Mouse (Mus musculus) urinary bladder, postnatal 25 days (tissue): ENCODE measurements at regions not wholly inside any gene's neighbourhood (a gene's known extent, or its start where the extent isn't known, plus 50 kb on each side); places are given as distances from the start of the nearest gene placed in this dataset.

ENCODE experiments used
- DNase-seq: peaks from one replicate; pipeline ENCODE4 v3.0.0; 2022; ENCODE audit warnings: low spot score

DNA sequence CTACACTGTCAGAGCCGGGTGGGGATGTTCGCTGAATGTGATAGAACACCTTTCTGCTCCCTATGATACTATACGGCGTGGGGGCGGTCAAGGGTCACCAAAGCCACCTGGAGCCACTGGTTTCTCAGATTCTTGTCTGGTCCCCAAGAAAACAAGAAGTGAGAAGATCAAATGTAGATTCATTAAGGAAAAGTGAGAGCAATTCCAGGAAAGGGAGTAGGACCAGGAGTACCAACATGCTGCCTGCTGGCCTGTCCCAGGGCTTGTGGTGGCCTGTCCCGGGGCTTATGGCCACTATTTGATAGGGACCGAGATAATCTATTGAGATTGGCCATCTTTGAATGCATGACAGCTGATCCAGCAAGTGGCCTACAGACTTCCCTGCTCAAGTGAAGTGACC is 58.8 kb upstream of the Fut8 start:
- DNase-seq, result no peak

DNA sequence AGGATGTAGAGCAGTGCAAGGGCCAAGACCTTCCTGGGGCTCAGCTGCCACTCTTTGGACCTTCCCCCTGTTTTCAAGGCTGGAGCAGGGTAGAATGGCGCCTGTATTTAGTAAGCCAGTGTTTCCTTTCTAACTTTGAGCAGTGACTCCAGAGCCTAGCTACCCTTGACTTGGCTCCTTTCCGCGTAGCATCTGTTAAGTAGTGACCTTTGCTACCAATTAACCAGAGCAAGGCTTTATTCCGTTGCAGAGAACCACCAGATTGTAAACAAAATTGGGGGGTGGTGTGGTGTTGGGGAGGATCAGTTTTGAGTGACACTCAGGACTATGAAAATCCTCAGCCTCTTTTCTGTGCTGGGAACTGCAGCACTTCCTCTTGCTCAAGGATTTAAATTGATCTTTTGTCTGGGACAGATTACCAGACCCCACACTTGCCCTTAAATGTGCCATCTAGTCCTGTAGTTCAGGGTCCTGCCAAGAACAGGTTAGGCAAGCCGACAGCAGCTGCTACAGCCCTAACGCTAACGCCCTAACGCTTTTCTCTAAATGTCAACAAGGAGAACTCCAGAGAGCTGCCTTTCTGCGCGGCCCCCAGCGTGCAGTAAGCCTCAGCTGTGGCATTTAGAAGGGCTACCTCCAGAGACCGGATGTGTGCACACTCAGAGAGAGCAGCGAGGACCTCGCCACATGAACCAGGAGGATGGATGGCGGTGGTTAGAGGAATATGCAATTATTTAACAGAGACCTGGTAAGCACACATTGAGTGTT is 59.9 kb upstream of the Fut8 start:
- no peak for DNase-seq

DNA sequence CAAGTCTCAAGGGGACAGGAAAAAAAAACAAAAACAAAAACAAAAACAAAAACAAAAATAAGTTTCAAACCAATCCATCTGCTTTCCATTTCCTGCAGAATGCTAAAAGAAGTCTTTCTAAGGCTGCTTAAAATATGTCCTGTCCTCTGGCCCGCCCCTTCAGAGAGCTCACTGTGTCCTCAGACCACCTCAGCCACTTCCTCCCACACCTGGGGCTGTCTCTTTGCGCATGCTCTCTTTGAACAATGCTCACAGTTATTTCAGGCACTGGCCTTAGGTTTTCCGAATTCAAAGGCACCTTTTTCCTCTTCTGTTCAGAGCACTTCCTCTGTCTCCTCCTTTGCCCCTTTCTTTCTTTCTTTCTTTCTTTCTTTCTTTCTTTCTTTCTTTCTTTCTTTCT is 60.6 kb upstream of the Fut8 start:
- DNase-seq, result no peak

DNA sequence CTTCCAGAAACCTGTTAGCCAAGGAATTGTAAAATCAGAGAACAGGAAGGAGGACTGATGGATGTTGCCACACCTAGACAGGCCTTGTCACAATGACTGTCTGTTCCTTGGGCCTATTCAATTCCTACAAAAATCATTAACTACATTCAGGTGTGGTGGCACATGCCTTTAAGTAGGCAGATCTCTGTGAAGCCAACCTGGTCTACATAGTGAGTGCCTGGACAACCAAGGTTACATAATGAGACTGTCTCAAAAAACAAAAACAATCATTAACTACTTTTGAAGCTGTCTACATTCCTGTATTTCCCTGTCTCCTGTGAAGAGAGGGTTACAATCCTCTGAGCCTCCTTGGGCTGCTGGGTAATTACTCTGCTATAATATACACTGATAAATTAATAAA is 63.9 kb upstream of the Fut8 start:
- no peak for DNase-seq

DNA sequence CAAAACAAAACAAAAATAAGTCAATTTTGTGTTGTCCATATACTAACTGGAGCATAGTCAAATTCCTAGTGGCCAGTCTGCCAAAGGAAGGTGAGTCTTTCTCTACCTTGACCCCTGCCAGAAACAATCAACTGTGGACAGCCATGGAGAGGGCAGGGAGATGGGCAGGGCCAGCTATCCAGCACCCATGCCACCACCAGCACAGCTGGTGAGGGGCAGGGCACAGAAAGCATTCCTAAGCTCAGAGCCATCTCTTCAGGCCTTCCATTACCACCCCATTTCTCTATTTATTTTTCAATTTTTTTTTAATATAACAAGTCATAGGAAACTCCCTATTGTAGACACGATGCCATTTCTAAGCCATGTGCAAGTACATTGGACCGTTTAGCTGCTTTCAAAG is 65.4 kb upstream of the Fut8 start:
- no peak for DNase-seq

DNA sequence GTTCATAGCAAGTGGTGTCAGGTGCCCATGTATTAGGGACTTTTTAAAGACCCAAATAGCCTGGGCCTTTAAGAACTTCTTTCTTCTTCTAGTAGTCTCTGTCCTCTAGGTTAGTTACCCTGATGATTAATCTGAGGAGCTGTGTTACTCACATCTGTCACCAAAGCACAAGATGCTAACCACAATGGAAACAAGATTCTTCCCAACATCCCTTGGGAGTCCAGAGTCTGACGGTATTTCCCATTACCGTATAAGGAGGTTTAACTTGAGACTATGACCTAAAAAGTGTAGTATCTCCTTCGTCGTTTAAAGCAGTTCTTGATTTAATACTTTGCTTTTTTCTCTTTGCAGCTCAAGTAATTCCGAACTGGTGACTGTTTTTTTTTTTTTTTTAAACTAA is 67.7 kb upstream of the Fut8 start:
- no peak for DNase-seq

DNA sequence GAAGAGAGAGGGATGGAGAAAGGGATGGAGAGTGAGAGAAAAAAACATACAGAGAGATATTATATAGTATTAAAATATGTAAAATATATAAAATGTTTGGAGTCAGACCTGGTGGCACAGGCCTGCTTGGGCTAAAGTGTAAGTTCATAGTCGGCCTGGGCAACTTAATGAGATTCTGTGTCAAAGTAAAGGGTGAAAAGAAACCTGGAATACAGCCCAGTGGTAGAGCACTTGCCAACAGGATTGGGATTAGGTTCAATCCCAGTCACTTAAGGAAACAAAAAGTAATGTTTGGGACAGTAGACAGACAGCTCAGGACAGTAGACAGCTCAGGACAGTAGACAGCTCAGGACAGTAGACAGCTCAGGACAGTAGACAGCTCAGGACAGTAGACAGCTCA is 69.6 kb upstream of the Fut8 start:
- no peak for DNase-seq

DNA sequence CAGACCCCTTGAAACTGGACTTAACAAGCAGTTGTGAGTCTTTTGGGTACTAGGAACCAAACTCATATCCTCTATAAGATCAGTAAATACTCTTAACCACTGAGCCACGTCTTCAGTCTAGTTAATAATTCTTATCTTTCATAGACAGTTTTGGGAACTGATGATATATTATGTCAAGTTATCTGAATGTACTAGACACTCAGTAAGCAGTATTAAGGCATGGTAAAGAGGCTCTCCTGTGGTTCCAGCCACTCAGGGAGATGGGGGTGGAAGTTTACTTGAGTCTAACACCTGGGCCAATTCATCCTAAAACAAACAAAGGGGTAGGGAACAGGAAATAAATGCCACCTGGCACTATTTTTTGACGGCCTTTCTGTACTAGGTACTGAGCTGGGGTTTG is 81.2 kb upstream of the Fut8 start:
- DNase-seq, result no peak

DNA sequence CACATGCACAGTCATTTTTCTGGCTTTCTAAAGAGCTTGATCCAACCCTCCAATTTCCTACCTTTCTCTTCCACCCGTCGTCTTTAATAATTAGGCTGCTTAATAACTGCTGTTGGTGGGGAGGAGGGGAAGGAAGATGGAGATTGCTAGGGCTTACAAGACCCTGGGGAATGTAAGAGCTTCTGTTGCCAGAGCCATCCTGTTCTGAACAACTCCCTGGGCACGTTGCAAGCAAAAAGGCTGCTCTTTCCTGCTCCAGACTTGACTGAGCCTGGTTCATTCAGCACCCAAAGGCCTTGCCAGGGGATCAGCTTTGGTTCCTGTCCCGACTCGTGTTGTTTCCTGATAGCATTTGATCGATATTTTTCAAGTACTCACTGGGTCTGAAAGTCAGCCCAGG is 82.3 kb upstream of the Fut8 start:
- no peak for DNase-seq

DNA sequence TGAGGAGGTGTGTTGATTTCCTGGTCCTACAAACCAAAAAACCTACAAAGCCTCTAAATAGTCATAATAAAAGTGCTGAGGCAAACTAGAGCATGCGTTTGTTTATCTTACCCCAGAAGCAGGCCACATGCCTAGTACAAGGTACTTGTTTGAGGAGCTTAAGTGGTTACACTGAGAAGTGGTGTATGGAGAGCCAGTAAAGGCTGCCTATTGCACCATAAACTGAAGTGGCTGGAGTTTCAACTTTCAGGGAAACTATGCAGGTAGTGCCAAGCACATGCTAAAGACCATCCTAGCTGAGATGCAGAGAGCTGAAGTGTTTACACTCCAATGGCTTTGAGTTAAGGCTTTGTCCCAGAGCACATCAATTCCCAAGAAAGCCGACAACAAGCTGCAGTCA is 86.5 kb upstream of the Fut8 start:
- DNase-seq, result no peak

DNA sequence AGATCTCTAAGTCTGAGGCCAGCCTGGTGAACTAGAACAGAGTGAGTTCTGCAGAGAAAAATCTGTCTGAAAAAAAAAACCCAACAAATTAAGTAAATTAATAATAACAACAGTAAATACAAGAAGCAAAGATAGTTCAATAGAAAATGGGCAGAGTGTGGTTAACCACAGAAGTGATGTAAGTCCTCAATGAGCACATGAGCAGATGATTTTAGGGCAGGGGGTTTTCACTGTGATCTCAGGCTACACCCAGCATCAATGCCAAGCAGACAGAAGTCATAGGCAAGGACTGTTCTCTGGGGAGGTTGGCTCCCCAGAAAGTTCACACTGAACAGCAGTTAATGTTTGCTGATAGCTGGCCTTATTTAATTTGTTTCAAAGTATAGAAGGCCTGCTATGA is 88.1 kb upstream of the Fut8 start:
- DNase-seq, result no peak

DNA sequence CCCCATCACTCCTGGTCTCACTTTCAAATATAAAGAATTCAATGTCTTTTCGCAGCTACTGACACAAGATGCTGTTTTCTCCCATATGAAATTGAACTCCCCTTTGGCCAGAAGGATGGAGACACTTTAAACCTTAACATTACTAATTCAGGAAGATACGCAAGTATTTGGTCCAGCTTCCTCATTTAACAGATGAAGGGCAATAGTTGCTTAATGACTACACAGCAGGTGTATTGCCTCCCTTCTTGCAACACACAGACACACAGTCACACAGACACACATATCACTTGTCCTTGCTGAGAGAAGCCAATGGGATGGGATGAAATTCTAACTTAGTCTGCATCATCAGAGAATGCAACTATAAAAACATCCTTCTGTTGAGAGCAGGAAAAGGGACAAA is 89.8 kb upstream of the Fut8 start:
- DNase-seq, result no peak

DNA sequence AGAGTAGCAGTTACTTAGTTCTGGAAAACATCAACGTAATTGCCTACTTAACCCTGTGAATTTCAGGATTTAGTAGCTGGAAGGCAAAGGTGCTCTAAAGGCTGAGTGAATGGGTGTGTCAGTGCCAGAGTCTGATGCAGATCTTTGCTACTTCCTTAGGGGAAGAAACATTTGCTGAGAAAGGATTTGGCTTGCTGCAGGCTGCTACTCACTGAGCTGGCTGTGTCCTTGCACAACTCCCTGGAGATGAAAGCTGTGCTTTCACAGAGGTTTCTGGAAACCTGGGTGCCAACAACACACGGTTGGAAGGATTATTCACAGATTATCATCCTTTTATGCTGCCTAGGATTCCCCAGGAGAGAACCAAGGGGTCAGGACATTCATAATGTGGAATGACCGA is 94.0 kb upstream of the Fut8 start:
- DNase-seq, result no peak

DNA sequence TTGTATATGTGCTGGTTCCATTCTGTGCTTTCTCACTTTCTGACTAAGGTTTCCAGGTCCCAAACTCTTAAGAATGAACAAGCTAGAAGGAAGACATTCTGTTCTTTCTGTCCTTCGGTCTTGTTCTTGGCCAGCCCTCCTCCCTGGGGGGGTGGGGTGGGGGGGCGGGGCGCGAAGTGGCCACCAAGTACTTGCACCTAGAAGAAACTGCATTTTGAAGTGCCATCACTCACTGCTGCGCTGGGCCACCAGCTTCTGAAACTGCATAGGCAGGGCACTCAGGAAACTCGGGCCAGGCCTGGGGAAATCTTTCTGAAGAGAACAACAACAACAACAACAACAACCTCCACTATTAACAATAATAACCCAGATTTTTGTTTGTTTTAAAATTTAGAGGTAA is 94.4 kb upstream of the Fut8 start:
- no peak for DNase-seq

DNA sequence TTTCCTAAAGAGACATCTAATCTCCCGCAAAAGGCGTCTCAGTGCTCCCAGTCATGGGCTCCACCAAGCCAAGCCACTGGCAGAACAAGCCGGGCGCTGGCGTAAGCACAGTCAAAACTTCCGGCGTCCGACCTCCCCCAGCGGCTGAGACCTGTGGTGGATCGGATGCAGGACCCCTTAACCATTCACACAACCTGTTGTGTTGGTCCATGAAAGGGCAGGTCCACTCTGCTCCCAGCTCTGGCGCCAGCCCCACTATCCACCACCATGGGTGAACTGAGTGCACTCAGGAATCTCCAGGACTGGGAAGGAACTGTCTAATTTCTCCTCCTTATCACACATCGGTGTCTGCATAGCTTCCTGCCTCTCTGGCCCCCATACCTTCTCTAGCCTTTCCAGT is 94.8 kb upstream of the Fut8 start:
- no peak for DNase-seq

DNA sequence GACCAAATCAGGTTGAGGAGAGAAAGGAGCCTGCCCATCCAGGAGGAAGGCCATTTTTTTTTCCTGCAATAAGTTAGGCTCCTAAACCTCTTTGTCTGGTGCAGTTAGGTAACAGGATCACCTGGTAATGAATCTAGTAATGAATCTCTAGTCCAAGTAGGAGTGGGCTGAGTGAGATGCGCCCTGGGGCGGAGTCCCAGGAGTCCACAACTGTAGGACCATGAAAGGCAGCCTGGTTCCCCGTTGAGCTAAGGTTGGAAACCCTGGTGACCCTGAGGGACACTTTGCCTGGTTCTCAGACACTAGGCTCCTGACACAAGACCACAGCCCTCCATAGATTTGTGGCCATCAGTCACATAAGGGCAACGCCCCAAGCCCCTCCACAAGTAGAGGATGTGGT is 95.7 kb upstream of the Fut8 start:
- DNase-seq, result no peak

DNA sequence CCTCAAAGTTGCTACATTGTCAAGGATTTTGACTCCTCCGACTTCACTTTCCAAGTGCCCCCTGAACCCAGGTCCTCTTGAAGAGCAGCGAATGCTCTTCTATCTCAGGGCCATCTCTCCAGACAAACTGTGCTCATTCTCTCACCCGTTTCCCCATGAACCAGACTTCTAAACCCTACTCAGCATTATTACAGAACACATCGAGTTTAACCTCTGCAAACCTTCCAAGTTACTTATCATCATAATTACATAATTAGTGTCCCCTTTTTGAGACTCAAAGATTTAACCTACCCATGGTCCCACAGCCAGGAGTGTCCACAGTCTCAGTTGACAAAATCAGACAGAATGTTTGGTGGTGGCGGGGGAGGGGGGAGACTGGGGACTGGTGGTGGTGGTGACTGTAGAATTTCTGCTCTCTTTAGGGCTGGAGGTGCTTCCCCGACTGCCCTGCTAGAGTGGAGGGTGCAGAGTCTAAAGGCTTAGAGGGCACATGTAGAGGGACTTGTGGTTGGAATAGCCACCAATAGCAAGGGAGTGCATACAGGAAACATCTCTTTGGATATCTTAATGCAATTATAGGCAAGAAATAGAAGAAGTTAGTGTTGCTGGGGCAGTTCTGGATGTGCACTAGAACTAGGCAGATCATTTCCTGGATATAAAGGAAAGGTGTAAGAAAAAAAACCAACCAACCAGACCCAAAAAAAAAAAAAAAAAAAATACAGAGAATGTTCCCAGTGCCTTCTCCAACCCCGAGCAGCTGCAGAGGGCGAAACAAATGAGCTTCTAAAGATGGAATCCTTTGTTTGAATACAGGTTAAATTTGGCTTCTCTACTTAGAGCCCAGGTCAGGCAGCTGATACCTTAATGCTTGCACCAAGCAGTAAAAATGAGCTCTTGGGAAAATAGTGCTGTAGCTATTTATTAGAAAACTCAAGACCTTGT is 96.4 kb upstream of the Fut8 start:
- DNase-seq, result no peak

DNA sequence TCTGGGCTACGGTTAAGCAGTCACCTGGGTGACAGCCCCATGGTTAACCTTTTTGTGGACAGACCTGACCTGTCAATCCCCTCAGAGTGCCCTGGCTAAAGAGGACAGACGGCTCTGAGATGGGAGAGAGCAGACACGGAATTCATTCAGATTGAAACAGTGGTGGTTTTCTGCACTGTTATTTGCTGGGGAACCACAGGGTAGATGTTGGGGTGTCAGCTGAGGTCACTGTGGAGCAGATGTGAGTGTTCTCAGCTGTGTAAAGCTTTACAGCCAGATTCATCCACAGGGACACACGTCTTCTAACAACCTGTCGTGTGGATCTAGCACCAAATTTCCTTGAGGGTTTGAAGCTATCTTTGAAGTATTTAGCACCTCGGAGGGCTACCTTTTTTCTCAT is 97.3 kb upstream of the Fut8 start:
- DNase-seq, result no peak

DNA sequence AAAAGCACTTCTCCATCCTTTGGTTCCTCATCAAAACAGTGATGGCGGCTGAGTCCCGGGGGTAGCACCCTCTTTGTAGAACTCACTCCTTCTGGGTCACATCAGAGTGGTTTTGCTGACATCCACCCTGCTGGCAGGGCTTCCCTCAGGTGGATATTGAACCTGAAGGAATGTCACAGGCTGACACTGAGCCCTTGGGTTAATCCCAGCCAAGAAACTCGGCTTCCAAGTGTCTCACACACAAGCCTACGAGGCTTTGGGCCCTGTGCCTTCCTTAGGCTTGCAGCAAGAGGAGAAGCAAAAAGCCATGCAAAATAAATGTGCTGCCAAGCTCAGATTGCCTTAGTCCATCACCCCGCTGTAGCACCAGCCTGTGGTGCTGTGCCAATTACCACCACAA is 97.8 kb upstream of the Fut8 start:
- no peak for DNase-seq

DNA sequence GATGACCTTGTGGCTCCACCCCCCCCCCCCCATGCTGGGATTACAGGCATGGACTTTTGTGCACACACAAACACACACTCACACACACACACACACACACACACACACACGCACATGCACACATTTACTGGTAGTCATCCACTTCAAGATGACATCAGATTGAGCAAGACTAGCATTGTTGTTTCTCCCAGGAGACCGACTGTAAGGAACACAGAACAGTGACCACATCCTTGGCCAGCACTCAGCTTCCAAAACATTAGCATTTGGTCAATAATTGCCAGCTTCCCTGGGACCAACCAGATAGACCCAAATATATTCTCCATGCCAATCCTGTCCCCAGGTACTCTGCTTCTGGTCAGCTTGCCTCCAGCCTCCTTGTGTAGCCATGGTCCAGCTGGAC is 98.2 kb upstream of the Fut8 start:
- DNase-seq, result no peak

DNA sequence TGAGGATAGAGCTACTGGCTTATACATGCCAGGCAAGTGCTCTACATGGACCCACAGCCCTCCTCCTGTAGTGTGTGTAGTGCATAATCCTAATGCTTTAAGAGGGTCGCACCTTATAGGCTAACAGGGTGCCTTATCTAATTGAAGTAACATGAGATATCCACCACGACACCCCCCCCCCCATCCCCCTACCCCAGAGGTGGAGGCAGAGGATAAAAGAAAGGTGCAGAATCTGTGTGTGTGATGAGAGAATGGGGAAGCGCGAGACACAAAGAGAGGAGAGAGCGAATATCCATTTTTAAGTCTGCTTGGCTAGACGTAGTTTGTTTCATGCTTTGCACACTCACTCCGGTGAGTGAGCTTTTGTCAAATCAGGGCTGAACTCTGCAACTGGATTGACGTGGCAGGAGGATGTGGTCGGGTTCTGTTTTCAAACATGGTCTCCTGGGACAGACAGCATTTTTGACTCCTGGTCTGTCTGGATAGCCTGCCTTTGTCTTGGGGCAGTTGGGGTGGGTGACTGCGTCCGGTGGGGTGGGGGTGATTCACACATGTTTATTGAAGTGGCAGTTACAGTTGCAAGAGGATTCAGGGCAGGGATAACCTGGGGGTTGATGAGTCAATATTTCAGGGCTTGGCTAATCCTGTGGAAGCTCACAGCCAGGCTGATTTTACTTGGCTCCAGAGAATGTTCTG is 99.3 kb upstream of the Fut8 start:
- DNase-seq, result no peak

DNA sequence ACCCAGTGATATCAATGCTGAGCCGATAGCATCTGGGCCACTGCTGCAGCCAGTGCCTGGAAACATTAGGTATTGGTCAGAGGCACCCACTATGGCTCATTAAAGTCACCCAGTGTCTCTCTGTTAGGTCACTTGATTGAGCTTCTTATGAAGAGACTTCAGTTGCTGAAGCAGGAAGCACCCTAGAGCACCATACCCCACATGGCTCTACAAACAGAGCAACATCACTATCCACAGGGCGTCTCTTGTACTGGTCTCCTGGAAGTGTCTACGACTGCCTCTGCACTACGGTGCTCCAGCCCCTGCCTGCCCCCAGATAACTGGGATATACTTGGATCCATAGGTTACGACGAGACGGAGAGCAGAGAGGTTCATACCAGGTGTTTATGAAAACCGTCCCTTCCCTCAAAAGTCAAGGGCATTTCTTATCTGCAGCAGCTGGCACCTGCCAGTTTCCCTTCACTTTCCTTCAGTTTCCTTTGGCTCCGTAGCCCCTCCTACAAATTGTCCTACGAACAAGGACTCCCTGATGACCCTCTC is 100.6 kb upstream of the Fut8 start:
- no peak for DNase-seq

DNA sequence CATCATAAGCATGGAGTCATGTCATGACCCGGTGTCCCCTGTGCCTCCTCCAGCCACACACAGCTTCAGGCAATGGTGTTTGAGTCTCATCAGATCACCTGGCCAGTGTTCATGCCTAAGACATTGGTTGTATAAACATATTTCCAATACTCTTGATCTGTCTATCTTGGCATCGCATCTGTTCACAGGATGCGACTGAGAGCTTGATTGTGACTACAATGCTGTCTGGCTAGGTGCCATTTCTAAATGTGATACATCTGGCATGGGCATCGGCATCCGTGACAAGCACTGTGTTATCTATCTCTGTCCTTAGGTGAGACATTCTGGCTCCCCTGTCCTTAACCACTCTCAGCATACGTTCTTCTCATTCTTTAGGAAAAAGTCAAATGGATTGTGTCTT is 102.3 kb upstream of the Fut8 start:
- no peak for DNase-seq
